Mouse (Mus musculus) right cerebral cortex, adult 18-20 months (tissue): ENCODE results near the gene Sugct.
A peak's percentile ranks its signal among the peaks of the same experiment; 100 is the strongest.
"Not testable (repeated sequence)": the region's sequence is repeated elsewhere in the genome, so short reads cannot be mapped to it uniquely, and the experiment has no call there.

ENCODE experiments used
- DNase-seq: peaks from one replicate; pipeline ENCODE4 v3.0.0; 2022; ENCODE audit warnings: mixed read lengths

Gene Sugct

DNA sequence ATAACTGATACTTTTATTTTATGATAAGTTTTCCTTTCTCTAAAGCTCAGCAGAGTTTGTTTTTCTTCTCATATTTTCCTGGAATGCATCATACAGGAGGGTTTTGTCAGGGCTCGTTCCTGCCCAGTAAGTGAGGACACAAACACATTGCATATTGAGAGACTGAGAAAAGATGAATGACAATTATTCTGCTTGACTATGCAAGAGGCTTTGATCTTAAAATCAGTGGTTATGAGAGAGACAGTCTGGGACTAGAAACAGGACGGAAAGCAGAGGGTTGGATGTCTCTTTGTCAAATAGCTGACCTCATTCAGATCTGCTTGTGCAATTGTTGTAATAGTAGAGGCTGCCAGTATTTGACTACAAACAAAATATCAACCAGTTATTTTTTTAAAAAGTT, 835.4 kb downstream of the Sugct start:
- no peak for DNase-seq

DNA sequence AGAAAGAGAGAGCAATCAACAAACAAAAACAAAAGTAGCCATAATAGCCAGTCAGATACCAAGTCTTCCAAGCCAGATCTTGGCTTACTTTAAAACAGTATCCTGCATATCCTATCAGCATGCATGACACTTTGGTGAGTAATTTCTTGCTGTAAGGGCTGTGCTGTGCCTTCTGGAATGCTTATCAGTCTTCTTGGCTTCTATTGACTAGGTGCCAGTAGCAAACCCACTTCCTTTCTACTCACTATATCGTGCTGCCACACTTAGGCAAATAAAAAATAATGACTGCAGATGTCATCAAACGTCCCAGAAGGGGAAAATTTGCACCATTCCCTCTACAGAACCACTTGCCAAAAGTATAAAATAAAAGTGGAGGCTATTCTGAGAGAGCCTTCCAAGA, 848.1 kb downstream of the Sugct start:
- no peak for DNase-seq

DNA sequence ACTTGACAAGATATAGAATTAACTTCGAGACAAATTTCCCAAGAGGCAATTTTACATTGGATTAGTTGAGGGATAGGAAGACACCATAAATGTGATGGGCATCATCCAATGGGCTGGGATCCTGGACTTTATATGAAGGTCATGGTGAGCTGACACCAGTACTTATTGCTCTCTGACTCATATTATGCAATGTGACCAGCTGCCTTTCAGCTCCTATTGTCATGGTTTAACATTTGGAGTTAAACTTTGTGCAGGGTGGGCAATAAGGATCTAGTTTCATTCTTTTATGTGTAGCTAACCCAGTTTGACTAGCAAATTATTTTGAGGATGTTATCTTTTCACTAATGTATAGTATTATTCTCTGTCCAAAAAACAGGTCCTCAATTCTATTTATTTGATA, 854.4 kb downstream of the Sugct start:
- no peak for DNase-seq

DNA sequence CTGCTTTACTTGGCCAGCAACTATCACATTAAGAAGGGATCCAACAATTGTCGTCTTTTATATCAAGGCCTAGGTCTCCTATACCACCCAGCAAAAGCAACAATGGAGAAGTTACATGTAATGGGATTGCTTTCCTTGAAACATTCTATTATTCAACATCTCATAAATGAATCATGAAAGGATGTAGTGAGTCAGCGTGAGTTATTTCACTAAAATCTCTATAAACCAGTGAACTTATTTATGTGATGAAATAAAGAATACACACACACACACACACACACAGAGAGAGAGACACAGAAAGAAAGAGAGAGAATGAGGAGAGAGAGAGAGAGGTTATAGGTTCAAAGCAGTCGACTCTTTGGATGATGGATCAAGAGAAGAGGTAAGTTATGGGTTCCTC, 856.9 kb downstream of the Sugct start:
- DNase-seq, result no peak

DNA sequence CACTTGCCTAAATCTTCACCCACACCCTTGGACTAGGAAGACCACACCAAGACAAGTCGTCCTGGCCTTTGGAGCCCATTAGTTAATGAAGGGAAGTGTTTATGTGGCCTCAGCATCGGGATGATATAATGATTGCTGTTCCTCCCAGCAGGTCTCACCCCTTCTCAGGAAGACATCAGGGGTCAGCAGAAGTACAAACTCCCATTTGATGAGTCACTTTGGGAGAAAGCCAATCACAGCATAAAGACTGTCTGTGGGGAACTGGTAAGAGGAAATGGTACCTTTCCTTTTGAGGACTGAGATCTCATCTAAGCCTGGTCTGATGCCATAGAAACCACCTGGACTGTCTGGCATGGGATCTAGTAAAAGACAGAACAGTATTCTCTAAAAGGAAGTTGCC, 860.2 kb downstream of the Sugct start:
- no peak for DNase-seq

DNA sequence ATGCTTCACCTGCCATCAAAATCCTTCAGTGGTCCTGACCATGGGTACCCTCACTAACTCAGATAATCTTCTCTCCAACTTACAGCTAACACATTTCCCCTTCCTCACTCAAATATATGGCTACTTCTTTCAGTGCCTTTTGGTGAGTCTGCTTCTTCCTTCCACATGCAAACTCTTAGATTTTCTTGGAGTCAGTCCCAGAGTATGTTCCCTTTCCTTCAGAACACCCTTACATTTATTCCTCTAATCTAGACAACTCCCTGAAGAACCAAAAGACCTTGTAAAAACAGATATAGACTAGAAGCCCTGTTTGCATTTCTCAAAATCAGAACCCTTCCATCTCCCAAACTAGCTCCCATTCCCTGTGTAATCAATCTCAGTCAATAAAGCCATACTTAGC, 862.3 kb downstream of the Sugct start:
- no peak for DNase-seq

DNA sequence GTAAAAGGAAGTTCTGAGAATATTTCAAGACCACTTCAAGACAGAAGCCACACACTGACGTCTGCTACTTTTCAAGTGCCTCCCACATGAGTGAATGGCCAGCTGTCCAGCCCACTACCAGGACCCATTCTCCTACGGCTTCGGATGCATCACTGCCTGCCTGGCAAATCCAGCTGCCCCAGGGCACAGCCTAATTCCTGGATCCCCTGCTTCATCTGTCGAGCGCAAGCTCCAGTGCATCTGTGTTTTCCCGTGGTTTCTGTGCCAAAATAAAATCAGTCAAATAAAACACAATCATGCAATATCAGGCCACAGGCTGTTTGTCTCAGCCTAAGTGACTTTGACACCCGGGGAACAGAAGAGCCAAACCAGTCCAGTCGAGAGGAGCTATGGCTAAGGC, 863.5 kb downstream of the Sugct start:
- DNase-seq, result no peak

DNA sequence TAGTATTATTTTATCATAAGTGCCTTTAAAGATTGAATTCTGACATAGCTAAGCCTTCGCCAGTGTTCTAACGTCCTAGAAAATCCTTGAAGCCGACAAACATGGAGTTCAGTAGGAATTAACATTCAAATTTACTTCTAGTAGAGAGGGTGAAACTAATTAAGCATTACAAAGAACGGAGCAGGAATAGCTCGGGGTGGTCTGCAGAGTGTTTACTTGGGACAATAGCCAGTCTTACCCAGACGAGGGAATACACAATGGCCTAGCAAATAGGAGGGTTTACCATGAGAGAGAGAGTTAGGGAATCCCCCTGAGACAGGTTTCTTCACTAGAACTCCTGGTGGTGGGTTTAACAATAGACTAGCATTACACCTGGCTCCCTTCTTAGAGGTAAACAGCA, 865.1 kb downstream of the Sugct start:
- not testable (repeated sequence) for DNase-seq

DNA sequence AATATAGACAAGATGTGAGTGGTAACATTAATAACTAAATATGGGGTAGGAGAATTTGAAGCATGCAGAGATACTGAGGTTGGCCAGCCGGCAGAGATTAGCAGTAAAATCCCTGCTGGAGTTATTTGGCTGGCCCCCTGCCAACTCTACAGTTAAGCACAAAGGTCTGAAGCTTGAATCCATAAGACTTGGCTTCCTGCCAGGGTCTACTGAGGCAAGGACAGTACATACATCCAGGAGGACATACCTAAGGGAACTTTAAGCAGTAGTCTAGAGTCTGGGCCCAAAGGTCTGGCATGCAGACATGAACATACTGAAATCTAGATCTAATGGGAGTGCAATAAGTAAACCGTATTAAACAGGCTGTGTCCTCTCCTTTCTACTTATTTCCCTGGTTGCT, 865.8 kb downstream of the Sugct start:
- no peak for DNase-seq

DNA sequence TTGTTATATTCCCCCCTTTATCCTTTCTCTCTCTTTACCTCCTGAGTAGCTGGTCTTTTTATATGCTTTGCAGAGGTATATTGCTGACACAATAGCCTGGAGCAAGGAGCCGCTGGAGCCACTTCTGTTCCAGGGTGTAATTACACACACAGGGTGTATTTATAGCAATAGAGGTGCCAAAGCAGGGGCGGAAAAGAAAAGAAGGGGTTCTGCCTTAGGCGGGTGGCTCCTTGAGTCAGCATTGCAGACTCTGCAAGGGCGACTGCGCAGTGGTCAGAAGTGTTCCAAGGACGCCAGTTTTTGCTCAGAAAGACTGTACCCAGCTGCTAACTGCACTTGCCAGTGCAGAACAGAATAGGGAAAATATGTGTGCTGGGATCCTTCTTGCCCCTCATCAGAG, 869.7 kb downstream of the Sugct start:
- peak; percentile 47 for DNase-seq

DNA sequence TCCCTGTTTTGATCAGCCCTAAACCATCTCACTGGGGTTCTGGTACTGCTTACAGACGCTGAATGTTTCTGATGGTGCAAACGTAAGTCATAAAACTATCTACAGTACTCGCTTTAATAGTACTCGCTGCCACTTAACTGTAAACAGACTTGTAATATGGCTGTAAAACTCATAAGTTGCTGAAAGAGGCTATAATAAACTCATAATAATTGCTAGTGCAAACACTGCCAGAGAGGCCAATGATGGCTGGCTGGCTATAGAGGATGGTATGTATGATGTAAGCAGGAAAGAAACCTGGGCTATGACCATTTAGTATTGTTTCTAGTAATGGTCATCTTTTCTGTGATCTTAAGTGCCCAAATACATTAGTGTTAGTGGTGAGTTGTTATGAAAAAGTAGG, 873.6 kb downstream of the Sugct start:
- no peak for DNase-seq

DNA sequence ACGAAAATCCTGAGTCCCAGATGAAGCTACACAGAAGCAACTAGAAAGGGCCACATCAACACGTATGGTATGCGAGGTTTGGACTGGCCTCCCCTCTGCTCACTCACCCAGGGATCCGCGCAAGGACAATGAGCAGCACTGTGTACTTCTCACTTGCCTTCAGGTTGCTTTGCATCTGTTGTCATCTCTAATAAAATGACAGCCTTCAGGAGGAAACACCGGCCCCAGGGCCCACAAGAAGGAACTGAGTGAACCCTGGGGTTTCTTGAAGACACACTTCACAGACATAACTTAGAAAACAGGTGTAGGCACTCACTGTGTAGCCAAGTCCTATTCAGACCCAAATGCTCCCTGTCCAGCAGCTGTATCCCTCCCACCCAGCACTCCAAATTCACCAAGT, 877.9 kb downstream of the Sugct start:
- no peak for DNase-seq

DNA sequence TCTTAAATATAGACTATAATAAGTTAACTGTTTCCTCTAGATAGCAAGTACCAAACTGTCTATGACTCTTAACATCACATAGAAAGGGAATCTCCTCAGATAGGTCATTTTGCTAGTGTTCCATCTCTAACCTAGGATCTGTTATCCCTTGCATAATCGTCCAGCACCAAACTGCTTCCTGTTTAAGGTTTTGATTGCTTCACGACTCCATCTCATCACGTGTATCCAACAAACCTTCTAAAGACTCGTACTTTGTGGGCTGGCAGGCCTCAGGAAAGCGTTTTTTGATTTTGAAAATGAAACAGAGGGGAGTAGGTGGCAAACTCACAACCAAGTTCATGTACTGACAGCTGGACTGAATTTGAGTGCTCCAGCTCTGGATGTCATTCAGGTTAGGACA, 878.6 kb downstream of the Sugct start:
- no peak for DNase-seq

DNA sequence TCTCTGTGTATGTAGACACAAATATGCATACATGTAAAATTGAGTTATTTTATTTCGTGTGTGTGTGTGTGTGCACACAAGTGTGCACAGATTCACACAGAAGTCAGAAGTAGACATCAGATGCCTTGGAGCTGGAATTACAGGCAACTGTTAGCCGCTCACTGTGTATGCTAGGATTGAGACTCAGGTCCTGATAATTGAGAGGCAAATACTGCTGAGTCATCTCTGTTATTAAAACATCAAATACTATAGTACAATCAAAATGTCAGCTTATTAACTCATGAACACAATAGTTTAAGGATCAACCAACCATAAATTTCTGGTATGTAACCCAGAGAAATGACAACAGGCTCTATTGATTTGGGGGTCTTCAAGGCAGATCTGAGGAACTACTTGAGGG, 883.1 kb downstream of the Sugct start:
- no peak for DNase-seq
